Mouse (Mus musculus): ENCODE data around the gene Olfr1248. TPM values are rescaled to one million over a fixed set of nuclear protein-coding genes. Genes with fewer than 3 reads are reported as not detected.
"Not testable (repeated sequence)": the region's sequence is repeated elsewhere in the genome, so short reads cannot be mapped to it uniquely, and the experiment has no call there.

The Olfr1248 gene
- total RNA-seq (2021) = not detected

- DNase-seq = not testable (repeated sequence)
Measured at GRCm38 (mm10) chr2:89618145-89618544, at the start of gene Olfr1248. TSS of gene Olfr1248 (minus strand) at chr2:89618245.

DNA sequence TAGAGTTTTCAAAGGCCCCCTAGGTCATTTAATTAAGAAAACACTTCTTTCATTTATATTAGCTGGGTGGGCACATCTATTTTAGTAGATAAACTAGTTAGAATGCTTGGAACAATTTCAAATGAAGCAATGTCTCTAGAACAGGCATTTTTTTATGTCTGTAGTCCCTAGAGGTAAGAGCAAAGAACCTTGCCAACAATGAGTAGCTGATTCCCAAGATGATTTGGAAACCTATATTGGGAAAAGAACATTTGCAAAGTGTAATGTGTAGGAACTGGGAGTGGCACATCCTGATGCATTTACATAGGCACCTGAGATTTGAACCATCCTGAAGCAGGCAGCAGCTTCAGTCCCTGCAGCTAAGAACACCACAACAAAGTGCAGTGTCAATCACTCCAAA is 43.3 kb upstream of the Olfr1248 start, which contains the start of gene Olfr1250:
TSS of gene Olfr1250 (minus strand) at position 101 of the 400 bp plus-strand sequence.
- DNase-seq = no peak

DNA sequence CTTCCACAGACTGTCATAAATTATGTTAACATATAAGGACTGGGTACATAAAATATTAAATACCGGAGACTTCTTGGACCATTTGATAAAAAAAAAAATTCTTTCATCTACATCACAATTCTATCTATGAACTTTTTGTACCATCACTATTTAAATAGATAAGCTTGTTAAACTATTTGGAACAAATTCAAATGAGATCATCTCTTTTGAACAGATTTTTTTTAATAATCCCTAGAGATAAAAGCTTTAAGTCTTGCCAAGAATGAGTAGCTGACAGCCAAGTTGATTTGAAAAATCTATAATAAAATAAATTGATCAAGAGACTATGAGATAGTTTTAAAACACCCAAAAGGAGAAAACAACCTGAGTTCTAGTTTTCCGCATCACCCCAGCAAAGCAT is 16.8 kb upstream of the Olfr1248 start, which contains the start of gene Olfr1249:
TSS of gene Olfr1249 (minus strand) at position 101 of the 400 bp plus-strand sequence.
- no peak for DNase-seq

DNA sequence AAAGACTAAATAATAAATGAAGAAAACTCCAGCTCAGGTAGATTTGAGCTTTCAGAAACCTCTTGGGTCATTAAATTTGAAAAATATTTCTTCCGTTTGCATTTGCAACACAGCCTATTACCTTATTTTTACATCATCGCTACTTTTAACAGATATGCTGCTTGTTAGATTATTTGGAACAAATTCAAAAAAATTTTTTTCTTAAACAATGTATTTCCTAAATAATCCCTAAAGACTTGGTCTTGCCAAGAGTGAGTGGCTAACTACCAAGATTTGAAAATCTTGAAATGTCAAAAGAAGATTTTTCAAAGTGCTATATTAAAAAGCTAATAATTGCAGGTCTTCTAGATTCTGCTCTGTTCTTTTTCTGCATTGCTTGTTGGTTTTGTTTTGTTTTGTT is 4.0 kb downstream of the Olfr1248 start, which contains the start of gene Olfr1247:
TSS of gene Olfr1247 (minus strand) at position 101 of the 400 bp plus-strand sequence.
- DNase-seq = no peak

GRCm38 (mm10) chr2:89593057-89593456 is 25.0 kb downstream of the Olfr1248 start, which contains the start of gene Olfr1246:
TSS of gene Olfr1246 (minus strand) at chr2:89593157.
- DNase-seq = no peak

GRCm38 (mm10) chr2:89578347-89578746 is 39.7 kb downstream of the Olfr1248 start, which contains the start of gene Olfr1245:
TSS of gene Olfr1245 (minus strand) at chr2:89578447.
- no peak for DNase-seq

Other genes with a start within 250 kb of the Olfr1248 start
- gene Olfr1238, start 208.6 kb downstream of the Olfr1248 start, total RNA-seq (2021) = not detected
- not detected for gene Olfr1239, start 197.8 kb downstream of the Olfr1248 start, total RNA-seq (2021)
- gene Olfr1240, start 175.2 kb downstream of the Olfr1248 start, total RNA-seq (2021) = not detected
- gene Olfr1241, start 131.1 kb downstream of the Olfr1248 start, total RNA-seq (2021) = not detected
- gene Olfr1242, start 119.9 kb downstream of the Olfr1248 start, total RNA-seq (2021) = not detected
- gene Olfr1243, start 86.8 kb downstream of the Olfr1248 start, total RNA-seq (2021) = not detected
- gene Olfr1245, start 39.8 kb downstream of the Olfr1248 start, total RNA-seq (2021) = not detected
- not detected for gene Olfr1246, start 25.1 kb downstream of the Olfr1248 start, total RNA-seq (2021)
- under 1 TPM; 0.08 to 0.10 TPM for gene Olfr1247, start 4.1 kb downstream of the Olfr1248 start, total RNA-seq (2021)
- not detected for gene Olfr1249, start 16.7 kb upstream of the Olfr1248 start, total RNA-seq (2021)
- gene Olfr1250, start 43.2 kb upstream of the Olfr1248 start, total RNA-seq (2021) = under 1 TPM in 1 of 2 experiments, not detected in 1; 0.10 TPM
- gene Olfr1251, start 53.7 kb upstream of the Olfr1248 start, total RNA-seq (2021) = not detected
- not detected for gene Olfr1252, start 106.8 kb upstream of the Olfr1248 start, total RNA-seq (2021)
- not detected for gene Olfr1253, start 138.8 kb upstream of the Olfr1248 start, total RNA-seq (2021)
- not detected for gene Olfr1254, start 175.4 kb upstream of the Olfr1248 start, total RNA-seq (2021)
- not detected for gene Olfr1255, start 193.8 kb upstream of the Olfr1248 start, total RNA-seq (2021)
- under 1 TPM in 1 of 2 experiments, not detected in 1; 0.05 TPM for gene Olfr1256, start 223.3 kb upstream of the Olfr1248 start, total RNA-seq (2021)
- gene Olfr48, start 230.0 kb upstream of the Olfr1248 start, total RNA-seq (2021) = not detected